Mouse (Mus musculus) gonadal fat pad, adult 2 months (tissue): ENCODE results near the gene Syndig1l. TPM values are rescaled to one million over a fixed set of nuclear protein-coding genes. Genes with fewer than 3 reads are reported as not detected.

Experiments
- DNase-seq: peaks from one replicate; pipeline ENCODE4 v3.0.0-alpha.2; 2012; ENCODE audit warnings: low read depth
- polyA plus RNA-seq: library from polyadenylated mRNA; depleted of rRNA; stranded (reverse); fragments of >200 nt; gene quantifications from 2 replicates; pipeline ENCODE4 v1.2.3, GENCODE M21; 2012; rRNA removed

The Syndig1l gene
- polyA plus RNA-seq, 1 experiment, result 0.05 TPM

DNA sequence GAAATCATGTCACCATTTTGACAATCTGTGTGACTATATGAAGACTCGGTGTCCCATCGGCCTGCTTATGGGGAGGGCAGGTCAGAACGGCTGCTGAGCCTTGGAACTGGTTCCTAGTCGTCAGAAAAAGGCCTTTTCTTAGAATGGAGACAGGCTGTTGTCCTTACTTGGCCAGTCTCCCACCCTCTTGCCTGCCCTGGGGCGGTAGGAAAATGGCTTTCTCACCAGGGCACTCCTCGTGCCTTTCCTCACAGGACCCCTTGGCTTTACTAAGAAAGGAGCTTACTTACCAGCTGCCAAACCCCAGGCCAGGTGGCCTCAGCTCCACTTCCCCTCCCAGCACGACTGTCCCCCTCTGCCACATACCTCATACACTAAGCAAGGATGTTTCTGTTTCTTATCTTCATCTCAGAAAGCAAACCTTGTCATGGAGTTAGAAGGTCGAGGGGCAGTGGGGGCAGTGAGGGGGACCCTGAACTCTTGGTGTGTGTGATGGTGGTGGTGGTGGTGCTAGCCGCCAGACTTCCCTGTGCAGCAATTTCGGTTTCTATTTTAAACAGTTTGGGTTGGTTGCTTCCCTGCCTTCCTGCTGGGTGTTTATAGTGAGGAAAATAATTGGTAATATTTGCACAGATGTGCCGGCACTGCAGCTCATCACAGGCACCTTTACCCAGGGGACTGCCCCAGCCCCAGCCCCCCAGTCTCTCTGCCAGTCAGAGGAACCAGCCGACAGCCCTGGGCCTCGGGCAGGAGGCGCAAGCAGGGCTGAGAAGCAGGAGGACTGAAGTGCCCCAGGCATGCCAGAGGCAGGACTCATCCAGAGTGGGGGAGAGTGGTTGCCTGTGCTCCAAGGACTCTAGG is 23.7 kb downstream of the Syndig1l start:
- DNase-seq, result no peak

GRCm38 (mm10) chr12:84671646-84672045 is 27.0 kb downstream of the Syndig1l start:
- DNase-seq, result no peak

DNA sequence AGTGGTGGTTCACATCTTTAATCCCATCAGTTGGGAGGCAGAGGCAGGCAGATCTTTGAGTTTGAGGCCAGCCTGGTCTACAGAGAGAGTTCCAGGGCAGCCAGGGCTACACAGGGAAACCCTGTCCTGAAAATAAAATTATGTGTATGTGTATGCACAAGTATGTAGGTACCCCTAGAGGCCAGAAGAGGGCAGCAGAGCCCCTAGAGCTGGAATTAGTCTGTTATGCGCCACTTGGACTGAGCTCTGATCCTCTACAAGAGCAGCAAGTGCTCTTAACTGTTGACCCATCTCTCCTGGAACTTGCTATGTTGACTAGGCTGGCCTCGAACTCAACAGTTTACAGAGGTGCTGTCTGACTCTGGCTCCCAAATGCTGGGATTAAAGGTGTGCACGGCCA is 28.1 kb downstream of the Syndig1l start:
- no peak for DNase-seq

GRCm38 (mm10) chr12:84653912-84654311 is 44.7 kb downstream of the Syndig1l start:
- DNase-seq, result no peak

DNA sequence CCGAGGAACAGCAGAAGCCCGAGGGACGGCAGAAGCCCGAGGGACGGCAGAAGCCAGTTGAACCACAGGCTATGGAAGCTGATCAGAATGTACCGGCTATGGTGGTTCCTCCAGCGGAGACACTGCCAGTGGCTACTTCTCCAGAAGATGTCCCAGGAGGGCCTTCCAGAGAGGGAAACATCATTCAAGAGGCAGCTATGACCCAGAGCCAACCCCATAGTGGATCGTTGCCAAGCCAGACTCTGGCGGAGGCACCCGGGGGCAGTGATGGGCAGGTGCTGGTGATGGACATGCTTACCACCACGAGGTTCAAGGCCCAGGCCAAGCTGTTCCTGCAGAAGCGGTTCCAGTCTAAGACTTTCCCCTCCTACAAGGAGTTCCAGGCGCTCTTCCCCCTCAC is 48.4 kb downstream of the Syndig1l start:
- no peak for DNase-seq

- DNase-seq, result no peak
These were observed 58.0 kb downstream of the Syndig1l start, which contains the start of gene Vrtn for GRCm38 (mm10) chr12:84640654-84641053. TSS of gene Vrtn (plus strand) at chr12:84641019.

DNA sequence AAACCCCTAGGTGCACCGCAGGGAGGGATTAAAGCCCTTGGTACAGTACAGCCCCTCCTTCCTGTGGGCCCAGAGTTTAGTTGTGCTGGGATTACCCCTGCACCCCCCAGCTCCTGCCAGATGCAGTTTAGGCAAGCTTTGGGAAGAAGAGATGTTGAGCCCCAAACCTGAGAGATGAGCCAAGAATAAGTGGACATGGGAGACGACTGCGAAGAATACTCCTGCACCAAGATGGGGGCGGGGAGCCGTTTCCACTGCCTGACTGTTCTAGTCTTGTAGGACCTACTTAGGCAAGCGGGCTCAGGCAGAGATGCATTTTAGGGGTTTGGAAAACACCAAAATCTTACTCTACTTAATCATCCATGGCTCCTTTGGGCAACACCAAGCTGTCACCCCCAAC is 58.4 kb downstream of the Syndig1l start:
- DNase-seq, result no peak

DNA sequence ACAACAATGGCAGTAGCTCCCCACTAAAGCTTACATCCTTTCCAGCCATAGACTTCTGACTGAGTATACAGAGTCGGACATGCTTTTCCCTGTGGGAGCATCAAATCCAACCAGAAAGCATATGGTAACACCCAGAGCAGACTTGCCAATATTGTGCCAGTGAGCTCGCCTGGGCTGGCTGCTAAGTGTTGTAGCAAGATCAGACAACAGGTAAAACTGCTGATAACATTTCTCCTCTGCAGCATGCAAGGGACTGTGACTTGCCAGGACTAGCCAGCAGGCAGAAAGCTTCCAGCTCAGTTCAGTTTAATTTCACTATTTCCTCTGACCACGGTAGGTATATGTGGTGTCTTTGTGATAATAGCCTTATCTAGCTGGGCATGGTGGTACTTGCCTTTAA is 66.8 kb downstream of the Syndig1l start:
- no peak for DNase-seq

Other genes with a start within 250 kb of the Syndig1l start
- gene Aldh6a1, start 247.8 kb downstream of the Syndig1l start, polyA plus RNA-seq, result 158 and 164 TPM in 2 replicates
- gene Lin52, start 247.4 kb downstream of the Syndig1l start, polyA plus RNA-seq, result 14.3 and 24.5 TPM in 2 replicates
- gene Vsx2, start 129.1 kb downstream of the Syndig1l start, polyA plus RNA-seq, result not detected in 2 replicates
- gene Abcd4, start 81.4 kb downstream of the Syndig1l start, polyA plus RNA-seq, result 14.9 and 19.3 TPM in 2 replicates
- gene Vrtn, start 57.8 kb downstream of the Syndig1l start, polyA plus RNA-seq, result not detected in 2 replicates
- 1,124 and 1,189 TPM in 2 replicates for gene Npc2, start 74.3 kb upstream of the Syndig1l start, polyA plus RNA-seq
- 82.4 and 118 TPM in 2 replicates for gene Isca2, start 74.4 kb upstream of the Syndig1l start, polyA plus RNA-seq
- gene Ltbp2, start 177.7 kb upstream of the Syndig1l start, polyA plus RNA-seq, result 35.6 and 37.9 TPM in 2 replicates